Mouse (Mus musculus) hematopoietic stem cell, adult 5-6 weeks (primary cell): ENCODE measurements around the gene Ttll10. TPM values are rescaled to one million over a fixed set of nuclear protein-coding genes. Genes with fewer than 3 reads are reported as not detected.

ENCODE experiments used
- ATAC-seq, 2 experiments: fragments of 125-278 bp in 1 of 2; replicated peaks in 1 of 2; 2 replicates each; pipeline ENCODE4 v1.8.0; 2016 to 2017; ENCODE audit warnings: inconsistent platforms in 2 of 2, mild to moderate bottlenecking in 2 of 2, moderate number of reproducible peaks in 2 of 2, low read depth in 1 of 2, moderate TSS enrichment in 1 of 2; ENCODE audit not compliant: low FRiP score in 2 of 2, poor library complexity in 2 of 2, severe bottlenecking in 2 of 2, insufficient read depth in 1 of 2, low TSS enrichment in 1 of 2
- total RNA-seq: library from RNA; stranded (forward); fragments of 172-1452, 232-1000 nt; gene quantifications from 2 replicates; pipeline ENCODE4 v1.2.3, GENCODE M21; 2017

Ttll10 gene
- total RNA-seq, 1 experiment from 2014 or later = 1.3 TPM

DNA sequence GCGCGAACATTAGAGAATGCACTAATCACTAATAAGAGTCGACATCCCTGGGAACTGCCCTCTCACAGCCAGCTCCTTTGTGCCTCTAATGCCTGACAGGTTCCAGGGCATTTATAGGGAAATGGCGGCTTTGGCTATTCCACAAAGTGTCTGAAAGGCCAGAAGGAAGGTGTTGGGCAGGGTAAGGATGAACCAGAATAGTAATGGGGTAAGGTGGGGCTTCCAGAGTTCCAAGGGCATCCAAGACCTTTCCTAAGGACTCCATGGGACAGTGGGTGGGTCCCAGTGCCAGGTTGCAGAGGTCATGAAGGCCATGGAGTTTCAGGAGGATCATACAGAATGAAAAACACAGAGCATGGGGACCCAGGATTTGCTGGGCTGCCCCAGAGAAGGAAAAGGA, 24.9 kb downstream of the Ttll10 start:
- no peak for ATAC-seq

DNA sequence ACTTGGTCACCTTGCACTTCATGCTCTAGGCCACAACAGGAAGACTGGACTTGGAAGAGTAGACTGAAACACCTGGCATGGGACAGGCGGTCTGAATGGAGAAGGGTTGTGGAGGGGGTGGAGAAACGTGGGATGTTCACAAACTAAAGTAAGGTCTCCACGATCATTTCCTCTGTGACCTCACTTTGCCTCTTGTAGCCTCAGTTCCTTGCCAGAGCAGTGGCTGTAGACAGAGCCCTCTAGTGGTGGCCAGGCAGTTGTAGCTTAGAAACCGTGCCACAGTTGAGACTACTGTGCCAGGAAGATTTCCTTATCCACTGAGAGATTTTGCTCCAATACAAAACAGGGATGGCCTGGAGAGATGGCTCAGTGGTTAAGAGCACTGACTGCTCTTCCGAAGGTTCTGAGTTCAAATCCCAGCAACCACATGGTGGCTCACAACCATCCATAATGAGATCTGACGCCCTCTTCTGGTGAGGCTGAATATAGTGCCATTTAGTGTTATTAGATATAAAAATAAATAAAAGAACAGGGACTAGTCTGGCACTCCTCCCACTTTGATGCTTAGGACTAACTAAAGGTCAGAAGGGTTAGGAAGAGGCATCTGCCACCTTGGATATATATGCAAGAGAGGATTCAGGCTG, 25.6 kb downstream of the Ttll10 start:
- ATAC-seq = peak; percentile 47 to 60; a peak in 2 of 4 replicates

DNA sequence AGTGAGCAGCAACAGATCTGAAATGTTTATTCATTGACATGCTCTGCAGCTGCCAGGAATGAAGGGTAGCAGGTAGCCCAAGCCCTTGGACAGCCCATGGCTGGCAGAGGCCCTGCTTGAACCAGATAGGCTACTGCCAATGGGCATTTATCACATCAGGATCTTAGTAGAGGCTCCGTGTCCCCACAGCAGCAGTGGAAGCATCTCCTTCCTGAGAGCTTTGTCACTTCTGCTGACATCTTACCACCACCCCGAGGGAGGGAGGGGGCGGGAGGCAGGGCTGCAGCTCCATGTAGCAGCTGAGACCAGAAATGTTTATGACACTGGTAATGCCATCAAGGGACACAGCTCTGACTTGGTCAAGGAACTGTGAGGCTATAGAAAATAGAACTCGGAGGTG, 26.4 kb downstream of the Ttll10 start:
- ATAC-seq = no peak

DNA sequence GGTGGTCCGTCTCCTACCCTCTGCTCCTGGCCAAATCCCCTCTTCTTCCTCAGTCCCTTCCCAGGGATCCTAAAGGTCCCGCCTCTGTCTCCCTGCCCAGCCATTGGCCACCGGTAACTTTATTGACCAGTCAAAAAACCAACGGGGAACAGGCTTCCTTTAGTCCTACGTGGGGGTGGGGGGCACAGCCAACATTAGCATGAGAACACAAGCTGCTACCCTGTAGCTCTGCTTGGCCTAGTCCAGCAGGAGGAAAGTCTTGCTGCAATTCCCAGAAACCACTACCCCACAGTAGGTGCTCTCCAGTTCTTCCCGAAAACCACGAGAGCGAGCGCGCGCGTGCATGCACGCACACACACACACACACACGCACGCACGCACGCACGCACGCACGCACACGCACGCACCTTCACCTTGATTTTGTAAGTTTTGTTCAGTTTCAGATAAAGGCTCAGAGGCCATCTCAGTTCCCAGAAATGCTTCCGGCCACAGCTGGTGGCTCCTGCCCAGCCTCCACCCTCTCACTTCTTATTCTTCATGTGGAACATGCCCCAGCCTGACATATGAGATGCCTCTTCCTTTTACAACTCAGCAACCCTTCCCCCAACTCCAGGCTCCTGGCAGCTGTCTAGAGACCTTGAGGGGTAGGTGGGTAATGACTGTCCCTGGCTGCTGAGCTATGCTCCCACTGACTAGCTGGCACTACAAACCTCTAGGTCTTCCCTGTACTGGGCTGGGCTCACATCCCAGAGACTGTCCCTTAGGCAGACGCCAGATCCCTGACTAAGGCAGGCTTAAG, 27.4 kb downstream of the Ttll10 start:
- ATAC-seq = peak; percentile 67 to 74

DNA sequence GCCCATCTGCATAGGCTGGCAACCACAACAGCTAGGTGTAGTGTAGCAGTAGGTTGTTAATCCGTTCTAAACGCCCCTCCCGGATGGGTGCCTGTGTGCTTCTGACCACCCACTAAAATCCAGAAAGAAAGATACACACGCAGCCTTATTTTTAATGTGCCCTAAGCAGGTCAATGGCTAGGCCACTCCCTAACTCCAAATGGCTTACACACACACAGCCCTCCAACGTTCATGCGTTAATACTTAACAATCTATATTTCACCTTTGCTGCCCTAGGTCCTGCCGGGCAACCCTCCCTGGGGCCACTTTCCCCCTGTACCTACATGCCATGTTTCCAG, 28.0 kb downstream of the Ttll10 start:
- ATAC-seq = no peak

DNA sequence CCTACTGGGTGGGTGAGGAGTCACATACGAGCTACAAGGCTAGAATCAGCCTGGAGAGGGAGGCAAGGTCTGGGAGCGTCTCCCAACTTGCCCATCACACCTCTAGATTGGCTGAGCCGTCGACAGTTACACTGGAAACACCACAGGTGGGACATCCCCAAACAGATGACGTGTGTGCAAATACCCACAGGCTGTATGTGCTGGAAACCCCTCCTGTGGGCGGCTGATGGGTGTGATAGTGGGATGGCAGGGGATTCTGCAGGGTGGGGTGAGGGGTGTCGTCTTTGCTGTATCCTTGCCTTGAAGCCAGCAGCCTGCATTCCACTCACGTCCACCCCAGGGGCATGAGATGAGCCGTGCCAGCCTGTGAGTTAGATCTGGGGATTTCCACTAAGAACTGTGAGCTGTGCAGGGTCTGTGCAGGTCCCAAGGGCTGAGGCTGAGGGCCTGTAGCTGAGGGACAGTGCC, 28.5 kb downstream of the Ttll10 start:
- ATAC-seq = no peak

DNA sequence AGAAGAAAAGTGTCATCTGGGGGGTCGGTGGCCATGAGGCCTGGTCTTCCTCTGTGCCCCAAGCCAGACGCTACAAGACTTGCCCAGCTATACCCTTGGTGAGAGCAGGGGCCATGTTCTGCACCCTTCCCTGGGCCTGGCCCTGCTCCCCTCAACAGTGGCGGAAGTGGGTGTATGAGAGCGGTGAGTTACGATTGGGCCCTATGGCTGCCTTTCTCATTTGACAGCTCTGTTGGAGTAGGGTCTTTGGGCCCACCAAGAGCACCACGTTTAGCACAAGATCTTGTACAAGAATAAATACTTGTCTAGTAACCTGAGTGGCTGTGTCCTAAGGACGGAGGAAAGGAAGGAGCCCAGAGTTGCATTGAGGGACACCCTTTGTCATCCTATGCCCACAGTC, 30.6 kb downstream of the Ttll10 start:
- no peak for ATAC-seq

DNA sequence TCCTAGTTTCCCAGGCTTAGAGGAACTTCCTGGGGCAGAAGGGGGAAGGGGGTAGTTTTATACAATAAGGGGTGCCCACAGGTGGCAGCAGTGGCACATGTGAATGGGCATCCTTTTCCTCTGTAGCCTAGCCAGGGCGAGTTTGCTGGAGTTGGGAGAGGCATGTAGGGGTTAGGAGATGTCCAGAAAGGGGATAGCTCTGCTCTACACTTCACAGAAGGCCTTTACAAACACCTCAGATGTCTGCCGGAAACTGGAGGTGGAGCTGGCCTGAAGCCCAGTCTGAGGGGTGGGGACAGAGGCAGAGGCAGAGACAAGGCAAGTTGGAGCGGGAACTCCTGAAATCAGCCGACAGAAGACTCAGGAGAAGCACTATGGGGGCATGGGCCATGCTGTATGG, 33.2 kb downstream of the Ttll10 start, which contains the start of gene Tnfrsf18:
Gene Tnfrsf18, plus strand, starts transcription at position 152 of the 400 bp plus-strand sequence.
- ATAC-seq = peak; percentile 68 to 81

DNA sequence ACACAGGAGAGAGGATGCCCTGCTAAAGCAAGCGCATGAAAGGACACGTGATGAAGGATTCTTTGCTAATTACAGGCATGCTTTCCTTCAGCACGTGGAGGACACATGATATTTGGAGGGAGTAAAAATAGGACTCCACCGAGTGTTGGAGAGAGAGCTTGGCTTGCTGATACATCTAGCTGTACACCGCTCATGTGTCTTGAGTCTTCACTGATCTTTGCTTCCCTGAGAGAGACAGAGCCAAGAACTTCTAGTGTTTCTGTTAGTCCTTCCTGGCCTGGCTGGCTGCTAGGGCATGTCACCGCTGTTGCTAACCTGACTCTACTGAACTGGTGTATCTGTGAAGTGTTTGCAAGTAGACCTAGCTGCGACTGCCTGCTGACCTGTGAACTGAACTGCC, 35.0 kb downstream of the Ttll10 start:
- ATAC-seq = no peak

DNA sequence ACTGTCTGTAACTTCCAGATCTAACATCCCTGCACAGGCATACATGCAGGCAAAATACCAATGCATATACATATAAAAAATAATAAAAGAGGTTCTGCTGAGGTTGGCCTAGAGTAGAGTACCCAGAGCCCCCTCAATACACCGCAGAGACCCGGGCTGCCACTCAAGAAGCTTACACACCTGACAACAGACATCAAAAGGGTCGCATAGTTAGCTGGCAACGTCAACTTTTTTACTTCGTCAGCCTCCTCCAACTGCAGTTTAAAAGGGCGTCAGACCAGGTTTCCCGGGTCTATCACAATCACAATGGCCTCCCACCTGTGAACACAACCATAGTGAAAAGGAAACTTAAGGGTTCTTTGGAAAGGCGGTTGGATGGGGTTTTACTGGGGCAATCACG, 35.7 kb downstream of the Ttll10 start:
- no peak for ATAC-seq

DNA sequence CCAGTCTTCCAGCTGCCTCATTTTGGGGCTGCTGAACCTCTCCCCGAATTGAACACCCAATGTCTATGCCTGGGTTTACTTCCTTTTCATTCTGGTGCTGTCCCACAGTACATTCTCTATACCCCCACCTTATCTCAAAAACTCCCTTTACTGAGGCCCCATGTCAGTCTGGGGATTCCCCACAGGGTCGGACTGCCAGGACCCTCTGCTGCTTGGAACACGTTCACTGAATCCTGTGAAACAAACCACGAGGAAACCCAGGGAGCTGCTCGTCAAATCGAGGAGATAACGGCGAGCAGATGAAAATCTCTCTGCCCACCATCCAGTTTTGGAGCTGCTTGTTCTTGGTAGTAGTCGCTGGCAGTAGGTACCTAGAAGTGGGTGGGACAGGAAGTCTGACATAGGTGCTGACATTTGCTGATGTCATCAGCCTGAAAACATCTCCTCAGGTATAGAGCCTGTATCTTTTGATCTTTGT, 37.2 kb downstream of the Ttll10 start:
- no peak for ATAC-seq

DNA sequence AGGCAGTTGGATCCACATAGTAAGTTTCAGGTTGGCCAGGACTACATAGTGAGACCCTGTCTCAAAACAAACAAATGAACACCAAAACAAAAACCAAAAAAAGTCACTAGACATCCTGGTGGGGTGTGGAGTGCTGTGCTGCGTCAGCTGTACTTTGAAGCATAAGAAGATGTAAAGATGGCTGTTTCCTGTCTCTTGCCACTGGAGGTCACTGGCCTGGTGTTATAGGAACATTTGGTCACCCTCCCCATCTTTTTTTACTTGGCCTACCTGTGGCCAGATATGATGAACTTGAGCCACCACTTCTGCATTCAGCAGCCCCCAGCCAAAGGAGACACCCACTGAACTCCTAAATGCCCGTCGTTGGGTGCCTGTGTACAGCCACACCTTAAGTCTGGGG, 37.8 kb downstream of the Ttll10 start:
- no peak for ATAC-seq

DNA sequence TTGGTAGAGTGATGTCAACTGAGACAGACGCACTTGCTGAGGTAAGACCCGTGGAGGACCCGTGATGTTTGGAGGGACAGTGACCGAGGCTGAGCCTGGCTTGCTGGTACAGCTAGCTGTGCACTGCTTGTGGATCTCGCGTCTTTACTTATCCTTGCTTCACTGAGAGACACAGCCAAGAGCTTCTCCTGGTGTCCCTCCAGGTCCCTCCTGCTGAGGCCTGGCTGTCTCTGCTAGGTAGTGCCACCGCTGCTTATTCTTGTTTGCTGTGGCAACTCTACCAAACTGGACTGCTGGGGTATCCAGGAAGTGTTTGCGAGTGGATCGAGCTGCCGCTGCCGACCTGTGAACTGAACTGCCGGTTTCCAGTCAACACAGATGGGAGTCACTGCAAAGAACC, 39.4 kb downstream of the Ttll10 start:
- no peak for ATAC-seq

DNA sequence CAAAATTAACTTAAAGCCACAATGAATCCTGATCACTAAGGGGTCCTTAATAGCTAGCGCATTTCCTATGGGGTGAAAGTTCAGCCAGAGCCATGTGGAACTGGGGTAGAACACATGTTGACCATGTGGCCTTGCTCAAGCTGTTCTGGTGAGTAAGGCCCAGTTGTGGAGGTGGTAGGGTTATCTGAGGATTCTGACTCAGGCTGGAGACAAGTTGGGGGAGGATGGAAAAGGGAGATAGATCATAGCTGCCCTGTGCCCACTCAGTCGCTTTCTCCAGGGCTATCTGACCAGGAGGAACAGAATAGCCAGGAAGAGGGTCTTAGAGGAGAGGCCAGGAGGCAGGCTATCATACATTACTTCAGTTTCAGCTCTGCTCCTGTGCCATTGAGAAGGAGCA, 44.8 kb downstream of the Ttll10 start:
- no peak for ATAC-seq

DNA sequence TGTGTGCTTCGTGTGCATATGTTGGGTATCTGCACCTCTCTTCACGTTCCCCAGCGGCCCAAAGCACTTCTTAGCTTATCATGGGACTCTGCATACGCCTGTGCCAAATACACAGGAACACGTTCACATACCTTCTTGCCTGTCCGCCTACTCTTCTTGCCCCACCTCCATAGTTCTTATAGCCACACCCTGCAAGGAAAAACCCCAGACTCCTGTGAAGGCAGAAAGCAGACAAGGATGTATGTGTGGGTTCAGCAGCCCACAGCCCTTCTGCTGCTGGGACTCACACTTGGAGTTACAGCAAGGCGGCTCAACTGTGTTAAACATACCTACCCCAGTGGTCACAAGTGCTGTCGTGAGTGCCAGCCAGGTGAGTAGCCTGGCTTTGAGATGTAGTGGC, 45.6 kb downstream of the Ttll10 start, which contains the start of gene Tnfrsf4:
Gene Tnfrsf4, plus strand, starts transcription at position 207 of the 400 bp plus-strand sequence.
- no peak for ATAC-seq

DNA sequence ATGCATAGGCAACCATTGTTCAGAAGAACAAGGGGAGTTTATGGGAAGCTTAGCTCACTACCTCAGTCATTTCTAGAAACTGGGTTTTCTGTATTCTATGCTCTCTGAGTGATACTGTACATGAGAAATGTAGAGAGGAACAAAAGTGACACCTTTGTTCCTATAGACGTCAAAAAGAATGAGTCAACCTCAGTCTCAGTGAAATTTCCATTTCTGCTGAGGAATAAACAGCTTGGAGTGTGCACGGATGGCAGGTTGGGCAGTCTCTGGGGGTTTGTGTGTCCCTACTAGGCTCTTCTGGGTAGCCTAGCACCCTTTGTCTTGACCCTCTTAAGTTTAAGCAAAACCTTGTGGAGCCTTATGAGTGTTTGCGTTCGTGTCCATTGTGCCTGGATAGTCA, 50.8 kb downstream of the Ttll10 start:
- ATAC-seq = no peak

DNA sequence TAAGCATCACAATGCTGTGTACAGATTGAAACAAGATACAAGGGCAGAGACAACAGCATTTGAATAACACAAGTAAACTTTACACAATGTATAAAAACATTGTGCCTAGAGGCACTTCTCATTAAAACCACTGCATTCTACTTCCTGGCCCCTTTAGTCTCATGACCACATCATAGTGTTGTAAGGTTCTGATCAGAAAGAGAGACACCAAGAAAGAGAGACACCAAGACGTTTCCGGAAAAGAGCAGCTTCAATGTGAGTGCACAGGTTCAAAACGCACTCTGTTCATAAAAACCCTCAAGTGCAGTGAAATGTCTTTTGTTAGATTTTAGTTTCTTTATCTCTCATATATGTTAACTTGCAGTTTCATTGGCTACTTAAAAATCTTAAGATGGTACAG, 55.1 kb downstream of the Ttll10 start:
- ATAC-seq = no peak

DNA sequence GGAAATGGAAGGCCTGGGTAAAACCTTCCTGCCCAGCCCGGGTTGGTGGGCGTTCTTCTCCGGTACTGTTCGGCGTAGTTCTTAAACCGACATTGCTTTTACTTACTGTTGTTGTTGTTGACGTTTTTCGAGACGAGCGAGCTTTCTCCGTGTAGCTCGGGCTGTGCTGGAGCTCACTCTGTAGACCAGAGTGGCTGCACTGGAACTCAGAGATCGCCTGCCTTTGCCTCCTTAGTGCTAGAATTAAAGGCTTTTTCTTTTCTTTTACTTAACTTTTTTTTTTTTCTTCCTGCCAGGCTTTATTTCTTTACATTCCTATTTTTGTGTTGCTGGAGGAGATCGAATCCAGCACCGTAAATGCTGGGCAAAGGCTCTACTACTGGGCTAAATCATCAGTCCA, 65.6 kb downstream of the Ttll10 start:
- ATAC-seq = no peak
